Mouse (Mus musculus): ENCODE results near the gene Methig1. TPM values are rescaled to one million over a fixed set of nuclear protein-coding genes. Genes with fewer than 3 reads are reported as not detected.
"Not testable (repeated sequence)": the region's sequence is repeated elsewhere in the genome, so short reads cannot be mapped to it uniquely, and the experiment has no call there.

Methig1 gene
- polyA plus RNA-seq, 1 experiment from 2014 or later: not detected

GRCm38 (mm10) chr15:100318014-100318671 is 34.8 kb upstream of the Methig1 start:
- H3K4me1 ChIP-seq (ENCODE audit: control insufficient read depth, insufficient read depth, low read length); H3K4me2 ChIP-seq (ENCODE audit: low read depth); DNase-seq (ENCODE audit: low spot score); H3K9ac ChIP-seq (ENCODE audit: low read length); H3K36me3 ChIP-seq (ENCODE audit: control insufficient read depth, insufficient read depth, low read length); ATAC-seq (ENCODE audit: insufficient read depth, low FRiP score, low TSS enrichment); H3K27ac ChIP-seq (ENCODE audit: low read depth, low read length); H3K4me3 ChIP-seq (ENCODE audit: low read depth, low read length); H3K27me3 ChIP-seq (ENCODE audit: control insufficient read depth, insufficient read depth, low read length); H3K9me3 ChIP-seq (ENCODE audit: control insufficient read depth, low read length): not testable (repeated sequence)
- WGBS: 90% methylated on average over 4 of the region's 4 CpGs

DNA sequence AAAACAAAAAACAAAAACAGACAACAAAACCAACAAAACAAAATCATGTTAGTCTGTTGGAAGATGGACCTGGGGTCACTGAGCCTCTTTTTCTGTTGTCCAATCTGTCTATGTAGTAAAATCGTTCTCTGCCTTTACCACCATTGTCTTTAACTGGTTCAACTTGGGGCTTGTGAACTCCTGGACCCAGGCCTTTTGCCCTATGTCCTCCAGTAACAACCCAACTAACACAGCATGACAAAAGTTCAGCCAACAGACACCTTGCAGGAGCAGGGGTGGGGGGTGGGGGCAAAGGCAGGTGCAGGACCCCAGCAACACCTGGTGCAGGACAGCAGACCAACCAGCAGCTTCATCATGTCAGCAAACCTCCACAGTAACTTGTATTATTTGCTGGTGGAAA is 33.1 kb upstream of the Methig1 start:
- Histone ChIP-seq H3K36me3 (ENCODE audit: control insufficient read depth, insufficient read depth, low read length) (no peaks in the 10 kb centered on the region), H3K4me1 (ENCODE audit: control insufficient read depth, insufficient read depth, low read length) (no peaks in the 10 kb centered on the region), H3K4me2 (ENCODE audit: low read depth) (no peak overlapping the region), H3K27ac (ENCODE audit: low read depth, low read length) (no peak overlapping the region), H3K9ac (ENCODE audit: low read length) (no peak overlapping the region), H3K4me3 (ENCODE audit: low read depth, low read length) (no peak overlapping the region), H3K27me3 (ENCODE audit: control insufficient read depth, insufficient read depth, low read length) (no peaks in the 10 kb centered on the region), H3K9me3 (ENCODE audit: control insufficient read depth, low read length) (no peaks in the 10 kb centered on the region)
- no peak for ATAC-seq (ENCODE audit: insufficient read depth, low FRiP score, low TSS enrichment)
- 85% methylated on average over 1 of the region's 1 CpGs for WGBS
- DNase-seq (ENCODE audit: low spot score): no peak

- Histone ChIP-seq H3K4me1 (ENCODE audit: control insufficient read depth, insufficient read depth, low read length) (no peaks in the 10 kb centered on the region), H3K27ac (ENCODE audit: low read depth, low read length) (no peak overlapping the region), H3K9ac (ENCODE audit: low read length) (no peak overlapping the region), H3K4me2 (ENCODE audit: low read depth) (no peak overlapping the region), H3K27me3 (ENCODE audit: control insufficient read depth, insufficient read depth, low read length) (no peaks in the 10 kb centered on the region), H3K36me3 (ENCODE audit: control insufficient read depth, insufficient read depth, low read length) (no peaks in the 10 kb centered on the region), H3K9me3 (ENCODE audit: control insufficient read depth, low read length) (no peaks in the 10 kb centered on the region), H3K4me3 (ENCODE audit: low read depth, low read length) (no peak overlapping the region)
- DNase-seq (ENCODE audit: low spot score): no peak
- 85% methylated on average over 9 of the region's 9 CpGs for WGBS
- ATAC-seq (ENCODE audit: insufficient read depth, low FRiP score, low TSS enrichment): no peak
These were observed 32.5 kb upstream of the Methig1 start for GRCm38 (mm10) chr15:100320295-100320905.

GRCm38 (mm10) chr15:100321134-100321533 is 31.8 kb upstream of the Methig1 start:
- WGBS: 60% methylated on average over 5 of the region's 5 CpGs

GRCm38 (mm10) chr15:100324021-100324591 is 28.8 kb upstream of the Methig1 start:
- Histone ChIP-seq H3K27ac (ENCODE audit: low read depth, low read length) (no peak overlapping the region), H3K4me1 (ENCODE audit: control insufficient read depth, insufficient read depth, low read length) (no peaks in the 10 kb centered on the region), H3K9ac (ENCODE audit: low read length) (no peak overlapping the region), H3K9me3 (ENCODE audit: control insufficient read depth, low read length) (no peaks in the 10 kb centered on the region), H3K36me3 (ENCODE audit: control insufficient read depth, insufficient read depth, low read length) (no peaks in the 10 kb centered on the region), H3K4me3 (ENCODE audit: low read depth, low read length) (no peak overlapping the region), H3K4me2 (ENCODE audit: low read depth) (no peak overlapping the region), H3K27me3 (ENCODE audit: control insufficient read depth, insufficient read depth, low read length) (no peaks in the 10 kb centered on the region)
- ATAC-seq (ENCODE audit: insufficient read depth, low FRiP score, low TSS enrichment) (no peak), DNase-seq (ENCODE audit: low spot score) (no peak)
- 76% methylated on average over 12 of the region's 12 CpGs for WGBS

More at GRCm38 (mm10) chr15:100321134-100321533, 31.8 kb upstream of the Methig1 start:
- no peak for ATAC-seq (ENCODE audit: insufficient read depth, low FRiP score, low TSS enrichment)
- peak; percentile 16 for DNase-seq (ENCODE audit: low spot score)
- Histone ChIP-seq H3K36me3 (ENCODE audit: control insufficient read depth, insufficient read depth, low read length) (no peaks in the 10 kb centered on the region), H3K4me1 (ENCODE audit: control insufficient read depth, insufficient read depth, low read length) (no peaks in the 10 kb centered on the region), H3K4me3 (ENCODE audit: low read depth, low read length) (no peak overlapping the region), H3K4me2 (ENCODE audit: low read depth) (no peak overlapping the region), H3K9ac (ENCODE audit: low read length) (no peak overlapping the region), H3K9me3 (ENCODE audit: control insufficient read depth, low read length) (no peaks in the 10 kb centered on the region), H3K27me3 (ENCODE audit: control insufficient read depth, insufficient read depth, low read length) (no peaks in the 10 kb centered on the region), H3K27ac (ENCODE audit: low read depth, low read length) (no peak overlapping the region)

GRCm38 (mm10) chr15:100325235-100325634 is 27.7 kb upstream of the Methig1 start:
- Histone ChIP-seq H3K36me3 (ENCODE audit: control insufficient read depth, insufficient read depth, low read length) (no peaks in the 10 kb centered on the region), H3K4me1 (ENCODE audit: control insufficient read depth, insufficient read depth, low read length) (no peaks in the 10 kb centered on the region), H3K9me3 (ENCODE audit: control insufficient read depth, low read length) (no peaks in the 10 kb centered on the region), H3K4me2 (ENCODE audit: low read depth) (no peak overlapping the region), H3K27ac (ENCODE audit: low read depth, low read length) (no peak overlapping the region), H3K4me3 (ENCODE audit: low read depth, low read length) (no peak overlapping the region), H3K27me3 (ENCODE audit: control insufficient read depth, insufficient read depth, low read length) (no peaks in the 10 kb centered on the region), H3K9ac (ENCODE audit: low read length) (no peak overlapping the region)
- ATAC-seq (ENCODE audit: insufficient read depth, low FRiP score, low TSS enrichment): no peak
- DNase-seq (ENCODE audit: low spot score): no peak
- 93% methylated on average over 3 of the region's 3 CpGs for WGBS

DNA sequence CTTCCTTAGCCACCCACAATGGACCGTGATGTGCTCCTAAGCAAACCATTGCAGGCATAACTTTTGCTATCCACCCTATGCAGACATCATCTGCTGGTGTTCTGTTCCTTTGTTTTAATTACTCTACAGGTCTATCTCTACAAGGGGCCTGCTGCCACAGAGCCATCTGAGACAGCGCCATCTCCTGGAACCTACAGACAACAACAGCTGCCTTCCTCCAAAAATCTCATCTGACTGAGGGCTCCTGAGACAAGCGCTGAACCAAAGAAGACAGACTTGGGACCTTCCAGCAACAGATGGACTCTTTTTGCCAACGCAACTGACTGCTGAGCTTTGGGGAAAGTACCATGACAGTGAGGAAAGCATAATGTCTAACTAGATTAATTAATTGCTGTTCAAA is 24.9 kb upstream of the Methig1 start:
- not testable (repeated sequence) for H3K27me3 ChIP-seq (ENCODE audit: control insufficient read depth, insufficient read depth, low read length); ATAC-seq (ENCODE audit: insufficient read depth, low FRiP score, low TSS enrichment); H3K9ac ChIP-seq (ENCODE audit: low read length); H3K27ac ChIP-seq (ENCODE audit: low read depth, low read length); H3K9me3 ChIP-seq (ENCODE audit: control insufficient read depth, low read length); H3K4me1 ChIP-seq (ENCODE audit: control insufficient read depth, insufficient read depth, low read length); DNase-seq (ENCODE audit: low spot score); H3K4me2 ChIP-seq (ENCODE audit: low read depth); H3K36me3 ChIP-seq (ENCODE audit: control insufficient read depth, insufficient read depth, low read length); H3K4me3 ChIP-seq (ENCODE audit: low read depth, low read length)
- WGBS: 66% methylated on average over 3 of the region's 4 CpGs

DNA sequence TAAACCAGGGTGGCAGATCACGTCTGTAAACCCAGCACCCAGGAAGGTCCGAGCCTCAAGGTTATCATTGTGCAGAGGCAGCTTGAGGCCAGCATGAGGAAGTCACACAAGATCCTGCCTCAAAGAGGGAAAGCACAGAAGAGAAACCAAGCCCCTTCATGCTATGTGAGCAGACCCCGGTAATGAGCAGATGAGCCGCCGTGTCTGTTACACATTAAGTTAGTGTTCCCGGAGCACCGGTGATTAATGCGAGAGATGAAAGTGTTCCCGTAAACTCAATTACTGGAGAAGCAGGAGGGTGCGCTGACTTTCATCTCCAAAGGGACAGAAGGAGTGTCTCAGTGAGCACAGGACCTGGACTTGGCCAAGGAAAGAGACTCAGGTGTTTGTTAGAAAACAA is 23.6 kb upstream of the Methig1 start:
- not testable (repeated sequence) for H3K4me1 ChIP-seq (ENCODE audit: control insufficient read depth, insufficient read depth, low read length); H3K36me3 ChIP-seq (ENCODE audit: control insufficient read depth, insufficient read depth, low read length); H3K4me2 ChIP-seq (ENCODE audit: low read depth); DNase-seq (ENCODE audit: low spot score); ATAC-seq (ENCODE audit: insufficient read depth, low FRiP score, low TSS enrichment); H3K9me3 ChIP-seq (ENCODE audit: control insufficient read depth, low read length); H3K27me3 ChIP-seq (ENCODE audit: control insufficient read depth, insufficient read depth, low read length); H3K4me3 ChIP-seq (ENCODE audit: low read depth, low read length); H3K27ac ChIP-seq (ENCODE audit: low read depth, low read length); H3K9ac ChIP-seq (ENCODE audit: low read length)
- WGBS: 56% methylated on average over 10 of the region's 10 CpGs

DNA sequence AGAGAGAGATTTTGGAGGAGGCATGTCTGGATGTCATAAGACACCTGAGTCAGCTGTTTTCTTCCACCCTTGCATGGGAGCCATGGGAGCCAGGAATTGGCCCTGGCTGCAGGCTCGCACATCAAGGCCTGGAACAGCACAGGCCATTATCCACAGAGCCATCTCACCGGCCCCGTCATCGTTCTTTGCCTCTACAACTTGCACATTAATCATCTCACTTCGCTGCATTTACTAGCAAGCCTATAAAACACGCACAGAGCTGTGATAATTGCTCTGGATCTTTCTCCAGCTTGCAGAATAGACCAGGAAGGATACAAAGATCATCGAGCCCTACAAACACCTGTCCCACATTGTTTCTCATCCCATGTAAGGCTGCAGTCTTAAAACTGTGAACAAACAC is 22.2 kb upstream of the Methig1 start:
- no peak overlapping the region for H3K4me2 ChIP-seq (ENCODE audit: low read depth)
- no peaks in the 10 kb centered on the region for H3K27me3 ChIP-seq (ENCODE audit: control insufficient read depth, insufficient read depth, low read length)
- no peaks in the 10 kb centered on the region for H3K4me1 ChIP-seq (ENCODE audit: control insufficient read depth, insufficient read depth, low read length)
- H3K4me3 ChIP-seq (ENCODE audit: low read depth, low read length): no peak overlapping the region
- no peak overlapping the region for H3K27ac ChIP-seq (ENCODE audit: low read depth, low read length)
- no peaks in the 10 kb centered on the region for H3K9me3 ChIP-seq (ENCODE audit: control insufficient read depth, low read length)
- H3K9ac ChIP-seq (ENCODE audit: low read length): no peak overlapping the region
- 73% methylated on average over 7 of the region's 7 CpGs for WGBS
- ATAC-seq (ENCODE audit: insufficient read depth, low FRiP score, low TSS enrichment): no peak
- no peak for DNase-seq (ENCODE audit: low spot score)
- no peaks in the 10 kb centered on the region for H3K36me3 ChIP-seq (ENCODE audit: control insufficient read depth, insufficient read depth, low read length)
